Mouse (Mus musculus) hindbrain, embryonic 11.5 days (tissue): ENCODE results near the gene Galt. TPM values are rescaled to one million over a fixed set of nuclear protein-coding genes. Genes with fewer than 3 reads are reported as not detected.
"Not testable (repeated sequence)": the region's sequence is repeated elsewhere in the genome, so short reads cannot be mapped to it uniquely, and the experiment has no call there.

Experiments used
- ATAC-seq: fragments of 200-750 bp; cut with Nextera tagmentation; 2 replicates; pipeline ENCODE4 v1.8.0; 2017; ENCODE audit warnings: mild to moderate bottlenecking, moderate TSS enrichment, moderate library complexity; ENCODE audit not compliant: low FRiP score
- DNase-seq: peaks from one replicate; pipeline ENCODE4 v3.0.0-alpha.2; 2015; ENCODE audit warnings: low spot score
- H3K27ac ChIP-seq: fragments of 300-500 bp; sonication (generic); 2 replicates; pipeline ENCODE4 v1.5.1; 2014; ENCODE audit warnings: mild to moderate bottlenecking, low read depth, low read length
- H3K27me3 ChIP-seq: fragments of 300-500 bp; sonication (generic); 2 replicates; pipeline ENCODE4 v1.6.1; 2014; ENCODE audit warnings: mild to moderate bottlenecking, low read length, moderate library complexity, mixed read lengths; ENCODE audit not compliant: control insufficient read depth, insufficient read depth
- H3K36me3 ChIP-seq: fragments of 300-500 bp; sonication (generic); 2 replicates; pipeline ENCODE4 v1.6.1; 2014; ENCODE audit warnings: mild to moderate bottlenecking, low read length, moderate library complexity, mixed read lengths; ENCODE audit not compliant: control insufficient read depth, insufficient read depth
- H3K4me1 ChIP-seq: fragments of 300-500 bp; sonication (generic); replicated peaks from 2 replicates; pipeline ENCODE4 v1.6.1; 2014; ENCODE audit warnings: low read length, mixed read lengths; ENCODE audit not compliant: control insufficient read depth, insufficient read depth
- H3K4me2 ChIP-seq: fragments of 300-500 bp; sonication (generic); replicated peaks from 2 replicates; pipeline ENCODE4 v1.6.1; 2014; ENCODE audit warnings: mild to moderate bottlenecking, low read depth, low read length
- H3K4me3 ChIP-seq: fragments of 300-500 bp; sonication (generic); 2 replicates; pipeline ENCODE4 v1.5.1; 2014; ENCODE audit warnings: low read depth, low read length
- H3K9ac ChIP-seq: fragments of 300-500 bp; sonication (generic); 2 replicates; pipeline ENCODE4 v1.6.1; 2014; ENCODE audit warnings: low read depth, low read length
- H3K9me3 ChIP-seq: fragments of 300-500 bp; sonication (generic); 2 replicates; pipeline ENCODE4 v1.6.1; 2016; ENCODE audit warnings: low read length; ENCODE audit not compliant: control insufficient read depth
- WGBS: fragments of 180-500 bp; shearing (Covaris S2); extraction: QIAGEN DNeasy Blood & Tissue Kit; methylation state at CpG from one replicate; pipeline ENCODE4 v1.1.7; 2014; 5-methylcytosine and 5-hydroxymethylcytosine counted together
- polyA plus RNA-seq: library from polyadenylated mRNA; unstranded; fragments of >200 nt; fragmentation: Nextera tagmentation; extraction: Ambion mirVana; gene quantifications from 2 replicates; pipeline ENCODE4 v1.2.1, GENCODE M21; 2014

Gene Galt
- polyA plus RNA-seq, 1 experiment from 2014 or later = 26.1 TPM

GRCm38 (mm10) chr4:41781271-41781670 is 26.2 kb downstream of the Galt start:
- 23% methylated on average over 8 of the region's 9 CpGs for WGBS
- ATAC-seq, DNase-seq, H3K9me3 ChIP-seq, H3K27me3 ChIP-seq, H3K9ac ChIP-seq, H3K4me2 ChIP-seq, H3K27ac ChIP-seq, H3K4me1 ChIP-seq, H3K4me3 ChIP-seq, H3K36me3 ChIP-seq: not testable (repeated sequence)

DNA sequence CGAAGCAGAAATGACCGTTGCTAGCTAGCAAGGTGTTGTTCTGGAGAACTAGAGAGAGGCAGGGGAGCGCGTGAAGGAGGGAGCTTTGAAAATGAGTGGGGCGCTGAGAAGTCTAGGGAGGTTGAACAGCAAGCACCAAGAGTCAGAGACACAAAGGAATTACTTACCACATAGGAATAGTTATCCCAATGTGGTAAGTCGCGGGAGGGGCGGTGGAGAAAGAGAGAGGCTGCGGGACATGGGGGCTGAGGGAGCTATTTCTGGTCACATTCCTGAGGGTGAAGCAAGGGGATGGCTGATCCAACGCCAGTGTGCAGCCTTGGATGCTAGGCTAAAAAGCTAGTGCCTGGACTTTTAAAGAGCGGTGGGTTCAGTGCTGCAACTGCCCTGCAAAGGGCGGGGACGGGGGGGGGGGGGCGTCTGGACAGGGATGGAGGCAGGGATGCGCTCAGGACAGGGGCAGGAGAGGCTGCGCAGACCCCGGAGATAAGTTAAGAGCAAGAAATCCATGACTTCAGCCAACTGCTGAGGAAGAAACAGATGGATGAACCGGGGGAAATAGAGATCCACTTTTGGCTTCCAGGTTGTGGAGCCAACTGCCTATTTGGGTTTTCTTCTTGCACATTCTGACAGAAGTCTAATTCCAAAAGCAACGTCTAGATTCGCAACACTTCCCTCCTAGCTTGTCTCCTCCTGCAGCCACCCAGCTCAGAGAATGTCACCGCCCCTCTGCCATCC is 26.9 kb downstream of the Galt start:
- WGBS = 21% methylated on average over 16 of the region's 21 CpGs
- H3K9ac ChIP-seq, H3K9me3 ChIP-seq, H3K4me3 ChIP-seq, H3K36me3 ChIP-seq, ATAC-seq, H3K27ac ChIP-seq, DNase-seq, H3K27me3 ChIP-seq, H3K4me2 ChIP-seq, H3K4me1 ChIP-seq: not testable (repeated sequence)

DNA sequence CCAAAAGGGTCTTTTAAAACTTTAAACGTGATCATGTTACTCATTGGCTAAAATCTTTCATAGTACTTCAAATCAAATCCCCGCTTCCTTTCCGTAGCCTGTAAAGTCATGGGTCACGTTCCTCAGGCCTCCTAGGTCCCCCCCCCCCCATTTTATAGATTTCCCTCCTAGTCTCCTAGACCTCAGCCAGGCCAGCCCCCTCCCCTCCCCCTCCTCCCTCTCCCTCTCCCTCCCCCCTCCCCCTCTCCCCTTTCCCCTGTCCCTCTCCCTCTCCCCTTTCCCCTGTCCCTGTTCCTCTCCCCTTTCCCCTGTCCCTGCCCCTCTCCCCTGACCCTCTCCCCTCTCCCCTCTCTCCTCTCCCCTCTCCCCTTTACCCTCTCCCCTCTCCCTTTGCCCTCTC is 27.7 kb downstream of the Galt start:
- DNase-seq, H3K4me3 ChIP-seq, H3K27ac ChIP-seq, H3K9ac ChIP-seq, H3K36me3 ChIP-seq, H3K27me3 ChIP-seq, H3K4me2 ChIP-seq, H3K9me3 ChIP-seq, ATAC-seq, H3K4me1 ChIP-seq: not testable (repeated sequence)
- 14% methylated on average over 4 of the region's 4 CpGs for WGBS

DNA sequence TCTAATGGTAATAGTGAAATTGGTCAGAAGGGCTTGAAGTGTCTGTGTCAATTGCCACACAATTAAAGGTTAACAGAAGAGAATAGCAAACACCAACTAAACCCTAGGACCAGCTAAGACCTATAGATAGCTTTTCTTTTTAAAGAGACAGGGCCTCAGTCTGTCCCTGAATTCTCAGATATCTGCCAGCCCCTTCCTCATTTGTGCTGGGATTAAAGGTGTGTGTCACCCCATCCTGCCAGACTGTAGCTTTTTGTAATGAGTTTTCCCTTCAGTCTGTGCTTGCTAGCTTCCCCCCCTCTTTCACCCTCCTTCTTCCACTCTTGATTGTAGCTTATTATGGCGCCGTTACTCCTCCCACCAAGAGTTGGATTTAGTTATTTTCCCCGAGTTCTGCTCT is 28.2 kb downstream of the Galt start:
- not testable (repeated sequence) for H3K4me2 ChIP-seq, DNase-seq, ATAC-seq, H3K4me1 ChIP-seq, H3K27ac ChIP-seq, H3K9ac ChIP-seq, H3K36me3 ChIP-seq, H3K27me3 ChIP-seq, H3K4me3 ChIP-seq, H3K9me3 ChIP-seq
- WGBS = 43% methylated on average over 3 of the region's 3 CpGs

Other genes with a start within 250 kb of the Galt start
- gene 1110017D15Rik, start 237.9 kb upstream of the Galt start, polyA plus RNA-seq = 12.7 and 14.3 TPM in 2 replicates
- gene Fam219a, start 185.7 kb upstream of the Galt start, polyA plus RNA-seq = 11.8 and 17.6 TPM in 2 replicates
- gene Dnaic1, start 185.5 kb upstream of the Galt start, polyA plus RNA-seq = 2.9 and 3.2 TPM in 2 replicates
- 42.4 and 42.7 TPM in 2 replicates for gene Enho, start 114.9 kb upstream of the Galt start, polyA plus RNA-seq
- 27.8 and 29.5 TPM in 2 replicates for gene Cntfr, start 58.1 kb upstream of the Galt start, polyA plus RNA-seq
- 83.7 TPM in 2 replicates for gene Il11ra1, start 55.2 kb upstream of the Galt start, polyA plus RNA-seq
- gene Rpp25l, start 41.7 kb upstream of the Galt start, polyA plus RNA-seq = 80.0 and 84.1 TPM in 2 replicates
- 187 and 192 TPM in 2 replicates for gene Dctn3, start 32.1 kb upstream of the Galt start, polyA plus RNA-seq
- gene Arid3c, start 24.1 kb upstream of the Galt start, polyA plus RNA-seq = 0.68 and 0.93 TPM in 2 replicates
- 71.5 and 71.9 TPM in 2 replicates for gene Sigmar1, start 929 bp downstream of the Galt start, polyA plus RNA-seq
- 79.4 and 84.8 TPM in 2 replicates for gene Ccl27a, start 19.0 kb downstream of the Galt start, polyA plus RNA-seq
- gene Gm21541, start 148.4 kb downstream of the Galt start, polyA plus RNA-seq = not detected in 2 replicates
- 1.7 and 2.1 TPM in 2 replicates for gene Gm20878, start 186.3 kb downstream of the Galt start, polyA plus RNA-seq
- gene Fam205a4, start 210.8 kb downstream of the Galt start, polyA plus RNA-seq = 0.15 and 0.18 TPM in 2 replicates